Mouse (Mus musculus): ENCODE measurements at regions not wholly inside any gene's neighbourhood (a gene's known extent, or its start where the extent isn't known, plus 50 kb on each side); places are given as distances from the start of the nearest gene placed in this dataset.

DNA sequence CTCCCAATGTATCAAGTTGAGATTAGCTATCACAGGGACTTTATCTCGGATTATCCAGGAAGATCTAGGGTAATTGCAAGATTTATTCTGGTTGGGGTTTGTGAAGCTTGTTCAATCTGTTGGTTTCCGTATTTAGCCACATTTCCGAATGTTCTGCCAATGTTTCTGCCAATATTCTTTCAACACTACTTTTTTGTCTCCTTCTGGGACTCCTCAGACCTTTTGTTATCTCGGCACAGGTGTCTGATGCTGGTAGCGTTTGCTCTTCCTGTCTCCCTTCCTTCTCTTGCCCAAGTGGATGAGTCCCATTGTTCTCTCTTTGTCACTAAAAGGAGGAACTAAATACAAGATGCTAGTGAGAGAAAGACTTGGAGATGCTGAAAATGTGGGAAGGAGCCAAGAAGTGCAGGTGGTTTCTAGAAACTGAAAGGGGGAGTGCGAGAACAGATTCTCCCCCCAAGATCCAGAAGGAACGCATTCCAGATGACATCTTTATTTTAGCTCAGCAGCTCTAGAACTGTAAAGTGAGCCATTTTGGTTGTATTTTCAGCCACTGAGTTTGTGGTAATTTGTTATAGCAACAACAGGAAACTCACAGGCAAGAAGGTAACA, 159.7 kb downstream of the CK137956 start:
- TF ChIP-seq GATA4 (IDR thresholded peaks at IDR 0.05; ENCODE audit: insufficient replicate concordance, low read length) = no peak

GRCm38 (mm10) chr4:127809006-127809405, 161.7 kb downstream of the CK137956 start:
- no peak for TF ChIP-seq GATA4 (IDR thresholded peaks at IDR 0.05; ENCODE audit: insufficient replicate concordance, low read length)

DNA sequence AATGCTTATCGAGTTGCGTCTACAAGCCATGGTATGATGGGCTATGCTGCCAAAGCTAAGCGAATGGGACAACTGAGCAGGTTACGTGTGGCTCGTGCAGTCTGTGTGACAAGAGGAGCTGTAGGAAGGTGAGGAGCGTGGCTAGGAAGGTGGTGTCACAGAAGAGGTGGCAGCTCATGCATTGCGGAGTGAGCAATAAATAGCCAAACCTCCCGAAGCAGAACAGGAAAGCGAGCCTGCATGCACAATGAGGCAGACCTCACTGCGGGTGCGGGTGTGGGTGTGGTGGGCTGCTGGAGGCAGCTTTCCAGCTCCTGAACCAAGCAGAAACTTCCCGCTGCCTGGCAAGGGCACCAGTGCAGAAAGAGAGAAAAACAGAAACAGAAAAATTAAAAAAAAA, 181.5 kb downstream of the CK137956 start:
- no peak for TF ChIP-seq GATA4 (IDR thresholded peaks at IDR 0.05; ENCODE audit: insufficient replicate concordance, low read length)

GRCm38 (mm10) chr4:127785786-127786185, 185.0 kb downstream of the CK137956 start:
- TF ChIP-seq GATA4 (IDR thresholded peaks at IDR 0.05; ENCODE audit: insufficient replicate concordance, low read length) = no peak

GRCm38 (mm10) chr4:127771966-127772500, 198.7 kb downstream of the CK137956 start:
- no peak for TF ChIP-seq GATA4 (IDR thresholded peaks at IDR 0.05; ENCODE audit: insufficient replicate concordance, low read length)

DNA sequence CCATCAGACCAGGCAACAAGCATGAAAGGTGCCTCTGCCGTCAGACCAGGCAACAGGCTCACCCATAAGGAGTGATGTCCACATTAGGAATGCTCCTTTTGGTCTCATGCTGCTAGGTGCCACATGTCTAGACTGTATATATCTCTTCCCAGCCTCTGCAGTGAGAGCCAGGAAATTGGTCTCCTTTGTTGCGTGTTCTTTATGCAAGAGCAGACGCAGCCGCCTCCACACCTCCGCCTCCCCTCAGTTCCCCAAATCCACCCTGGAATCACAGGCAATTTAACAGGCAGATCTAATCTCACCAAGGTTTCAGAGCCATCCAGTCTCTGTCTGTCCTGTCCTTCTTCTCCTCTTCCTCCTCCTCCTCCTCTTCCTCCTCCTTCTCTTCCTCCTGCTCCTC, 207.0 kb downstream of the CK137956 start:
- no peak for TF ChIP-seq GATA4 (IDR thresholded peaks at IDR 0.05; ENCODE audit: insufficient replicate concordance, low read length)

DNA sequence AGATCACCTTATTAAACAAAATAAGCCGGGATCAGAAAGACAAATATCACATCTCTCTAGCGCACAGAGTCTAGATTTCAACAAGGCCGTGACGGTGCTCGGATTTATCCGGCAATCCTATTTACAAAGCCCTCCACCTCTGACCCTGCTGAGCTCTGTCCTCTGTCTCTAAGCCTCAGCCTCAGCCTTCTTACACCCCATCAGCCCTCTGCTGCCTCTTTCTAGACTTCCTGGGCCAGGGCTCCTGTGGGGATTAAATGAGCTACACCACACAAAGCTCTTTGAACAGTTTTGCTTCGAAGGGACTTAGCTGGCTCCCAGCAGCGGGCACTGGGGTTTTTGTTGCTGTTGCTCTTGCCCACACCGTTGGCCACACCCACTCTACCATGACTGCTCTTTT, 211.8 kb downstream of the CK137956 start:
- no peak for TF ChIP-seq GATA4 (IDR thresholded peaks at IDR 0.05; ENCODE audit: insufficient replicate concordance, low read length)

- TF ChIP-seq GATA4 (IDR thresholded peaks at IDR 0.05; ENCODE audit: insufficient replicate concordance, low read length) = no peak
Observed at GRCm38 (mm10) chr4:127756238-127756637, 214.5 kb downstream of the CK137956 start.

- no peak for TF ChIP-seq GATA4 (IDR thresholded peaks at IDR 0.05; ENCODE audit: insufficient replicate concordance, low read length)
Observed at GRCm38 (mm10) chr4:127750781-127751180, 220.0 kb downstream of the CK137956 start.

GRCm38 (mm10) chr4:127747876-127748275, 222.9 kb downstream of the CK137956 start:
- TF ChIP-seq GATA4 (IDR thresholded peaks at IDR 0.05; ENCODE audit: insufficient replicate concordance, low read length) = no peak

GRCm38 (mm10) chr4:127736781-127737180, 234.0 kb downstream of the CK137956 start:
- TF ChIP-seq GATA4 (IDR thresholded peaks at IDR 0.05; ENCODE audit: insufficient replicate concordance, low read length) = no peak

DNA sequence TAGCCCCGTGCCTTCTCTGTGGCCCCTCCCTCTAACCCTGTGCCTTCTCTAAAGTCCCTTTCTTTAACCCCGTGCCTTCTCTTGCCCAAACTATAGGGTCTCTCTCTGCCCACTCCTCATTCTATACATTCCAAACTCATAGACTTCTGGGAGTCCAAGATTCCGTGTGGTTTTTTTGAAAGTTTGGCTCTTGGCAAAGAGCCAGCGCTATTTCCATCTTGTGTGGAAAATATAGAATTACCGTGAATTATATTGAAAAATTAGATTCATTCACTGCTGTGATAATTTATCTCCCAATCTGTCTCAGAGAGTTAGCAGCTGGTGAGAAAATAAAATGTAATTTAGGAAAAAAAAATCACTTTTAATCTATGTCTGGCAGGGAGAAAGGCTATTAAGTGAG, 234.6 kb downstream of the CK137956 start:
- TF ChIP-seq GATA4 (IDR thresholded peaks at IDR 0.05; ENCODE audit: insufficient replicate concordance, low read length) = no peak

DNA sequence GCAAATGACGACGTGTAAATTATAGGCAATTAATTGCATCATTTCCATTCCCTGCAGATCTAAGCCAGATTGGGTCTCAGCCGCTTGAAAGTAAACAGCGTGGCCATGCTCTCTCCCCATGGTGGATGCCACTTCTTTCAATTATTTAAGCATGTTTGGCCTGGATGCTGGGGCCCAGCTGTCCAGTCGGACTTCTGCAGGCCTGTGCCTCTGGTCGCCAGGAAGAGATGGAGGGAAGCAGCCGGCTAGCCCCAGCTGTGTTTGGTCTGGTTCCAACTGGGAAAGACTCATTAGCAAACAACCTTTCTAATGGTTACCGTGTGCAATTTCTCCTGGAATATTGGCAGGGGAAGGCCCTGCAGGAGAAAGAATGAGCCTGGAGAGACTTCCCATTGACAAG, 236.1 kb downstream of the CK137956 start:
- no peak for TF ChIP-seq GATA4 (IDR thresholded peaks at IDR 0.05; ENCODE audit: insufficient replicate concordance, low read length)

GRCm38 (mm10) chr4:127718661-127719060, 252.1 kb downstream of the CK137956 start:
- no peak for TF ChIP-seq GATA4 (IDR thresholded peaks at IDR 0.05; ENCODE audit: insufficient replicate concordance, low read length)

DNA sequence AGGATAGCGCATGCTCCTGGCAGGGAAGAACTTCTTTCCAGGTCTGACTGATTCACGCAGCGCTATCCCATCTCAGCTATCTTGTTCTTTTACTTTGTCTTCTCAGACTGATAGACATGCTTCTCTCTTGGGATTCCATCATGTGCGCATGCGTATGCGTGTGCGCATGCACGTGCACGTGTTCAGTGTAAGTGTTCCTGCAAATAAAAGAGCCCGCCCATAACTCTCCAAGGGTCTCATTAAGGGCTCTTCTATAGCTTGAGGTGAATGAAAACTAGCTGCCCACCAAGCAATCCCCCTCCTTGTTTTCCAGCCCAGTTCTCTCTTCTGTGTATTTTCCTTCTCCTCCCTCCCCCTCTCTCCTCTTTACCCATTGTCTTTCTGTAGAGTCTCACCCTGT, 258.5 kb downstream of the CK137956 start:
- no peak for TF ChIP-seq GATA4 (IDR thresholded peaks at IDR 0.05; ENCODE audit: insufficient replicate concordance, low read length)

DNA sequence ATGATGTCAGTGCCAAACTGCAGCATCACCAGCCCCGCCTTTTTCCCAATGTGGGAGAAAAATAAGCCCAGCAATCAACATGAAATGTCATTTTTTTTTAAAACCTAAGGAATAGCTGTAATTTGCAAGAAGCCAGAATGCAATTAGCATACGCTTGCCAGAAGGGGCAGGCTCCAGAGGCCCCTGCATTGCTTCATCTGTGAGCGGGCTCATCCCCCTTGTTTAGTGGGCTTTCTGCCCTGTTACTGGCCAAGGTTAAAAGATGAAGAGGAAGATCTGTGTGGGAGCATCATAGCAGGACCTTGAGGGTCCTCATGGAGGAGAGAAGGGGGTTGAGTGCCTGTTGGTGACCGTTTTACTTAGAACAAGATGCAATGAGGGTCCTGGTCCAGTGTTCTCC, 259.9 kb downstream of the CK137956 start:
- TF ChIP-seq GATA4 (IDR thresholded peaks at IDR 0.05; ENCODE audit: insufficient replicate concordance, low read length) = no peak

- TF ChIP-seq GATA4 (IDR thresholded peaks at IDR 0.05; ENCODE audit: insufficient replicate concordance, low read length) = no peak
Observed at GRCm38 (mm10) chr4:127709746-127710145, 261.0 kb downstream of the CK137956 start.

Data from liver, adult (tissue).